Mouse (Mus musculus): Measurements from ENCODE around the gene Itgb1.

Gene Itgb1

GRCm38 (mm10) chr8:128680548-128681325, 4.7 kb upstream of the Itgb1 start:
- in situ Hi-C loops (cut with MboI; ENCODE audit: low sequenced_read_pairs) = no loop called here

- in situ Hi-C loops (cut with MboI; ENCODE audit: low sequenced_read_pairs) = no loop called here
These were observed 3.5 kb upstream of the Itgb1 start for GRCm38 (mm10) chr8:128681970-128682369.

- in situ Hi-C loops (cut with MboI; ENCODE audit: low sequenced_read_pairs) = no loop called here
These were observed 596 bp upstream of the Itgb1 start for GRCm38 (mm10) chr8:128684609-128685506.

GRCm38 (mm10) chr8:128686429-128686990, 1.1 kb downstream of the Itgb1 start:
- in situ Hi-C loops (cut with MboI; ENCODE audit: low sequenced_read_pairs) = no loop called here

- in situ Hi-C loops (cut with MboI; ENCODE audit: low sequenced_read_pairs) = no loop called here
These were observed 3.2 kb downstream of the Itgb1 start for GRCm38 (mm10) chr8:128688679-128689078.

GRCm38 (mm10) chr8:128690056-128690455, 4.6 kb downstream of the Itgb1 start:
- in situ Hi-C loops (cut with MboI; ENCODE audit: low sequenced_read_pairs) = no loop called here

- in situ Hi-C loops (cut with MboI; ENCODE audit: low sequenced_read_pairs) = no loop called here
These were observed 11.4 kb downstream of the Itgb1 start for GRCm38 (mm10) chr8:128696701-128697397.

- in situ Hi-C loops (cut with MboI; ENCODE audit: low sequenced_read_pairs) = no loop called here
These were observed 12.5 kb downstream of the Itgb1 start for GRCm38 (mm10) chr8:128697945-128698344.

- in situ Hi-C loops (cut with MboI; ENCODE audit: low sequenced_read_pairs) = loop anchor here (10.0 kb wide), 1 partner anchor 50 kb away; no protein-coding TSS in a partner anchor
These were observed 18.9 kb downstream of the Itgb1 start for GRCm38 (mm10) chr8:128704376-128704775.

GRCm38 (mm10) chr8:128704836-128705235, 19.4 kb downstream of the Itgb1 start:
- in situ Hi-C loops (cut with MboI; ENCODE audit: low sequenced_read_pairs) = loop anchor here (10.0 kb wide), 1 partner anchor 50 kb away; no protein-coding TSS in a partner anchor

- in situ Hi-C loops (cut with MboI; ENCODE audit: low sequenced_read_pairs) = loop anchor here (10.0 kb wide), 1 partner anchor 54 kb away; no protein-coding TSS in a partner anchor
These were observed 23.8 kb downstream of the Itgb1 start for GRCm38 (mm10) chr8:128709261-128709660.

GRCm38 (mm10) chr8:128716184-128716583, 30.7 kb downstream of the Itgb1 start:
- in situ Hi-C loops (cut with MboI; ENCODE audit: low sequenced_read_pairs) = no loop called here

GRCm38 (mm10) chr8:128724819-128725218, 39.4 kb downstream of the Itgb1 start:
- in situ Hi-C loops (cut with MboI; ENCODE audit: low sequenced_read_pairs) = no loop called here

GRCm38 (mm10) chr8:128727213-128727612, 41.8 kb downstream of the Itgb1 start:
- in situ Hi-C loops (cut with MboI; ENCODE audit: low sequenced_read_pairs) = no loop called here

GRCm38 (mm10) chr8:128732254-128732653, 46.8 kb downstream of the Itgb1 start:
- in situ Hi-C loops (cut with MboI; ENCODE audit: low sequenced_read_pairs) = no loop called here

GRCm38 (mm10) chr8:128734118-128734517, 48.7 kb downstream of the Itgb1 start:
- in situ Hi-C loops (cut with MboI; ENCODE audit: low sequenced_read_pairs) = no loop called here

GRCm38 (mm10) chr8:128735692-128736091, 50.2 kb downstream of the Itgb1 start:
- in situ Hi-C loops (cut with MboI; ENCODE audit: low sequenced_read_pairs) = no loop called here

Data from CH12F3 (cell line).